Mouse (Mus musculus) liver, adult 2 months (tissue): ENCODE data around the gene Pip4k2a. TPM values are rescaled to one million over a fixed set of nuclear protein-coding genes. Genes with fewer than 3 reads are reported as not detected.
A peak's percentile ranks its signal among the peaks of the same experiment; 100 is the strongest.

Source experiments
- DNase-seq: peaks from one replicate; pipeline ENCODE4 v3.0.0-alpha.2; 2011; ENCODE audit warnings: low read depth, low spot score; ENCODE audit errors: extremely low read depth
- H3K27ac ChIP-seq: fragments of 200-500 bp; replicated peaks from 2 replicates; pipeline ENCODE4 v1.5.1; 2012; ENCODE audit warnings: low read depth, mild to moderate bottlenecking, control low read depth, inconsistent platforms, low read length; ENCODE audit not compliant: insufficient read depth
- H3K27me3 ChIP-seq: fragments of 200-500 bp; 2 replicates; pipeline ENCODE4 v1.6.1; 2012; ENCODE audit warnings: mild to moderate bottlenecking, moderate library complexity, low read length, inconsistent platforms; ENCODE audit not compliant: control insufficient read depth, insufficient read depth
- H3K36me3 ChIP-seq: fragments of 200-500 bp; 2 replicates; pipeline ENCODE4 v1.6.1; 2012; ENCODE audit warnings: low read length, inconsistent platforms; ENCODE audit not compliant: control insufficient read depth, insufficient read depth
- H3K4me1 ChIP-seq: fragments of 200-500 bp; 2 replicates; pipeline ENCODE4 v1.6.1; 2011; ENCODE audit warnings: low read length; ENCODE audit not compliant: control insufficient read depth, insufficient read depth
- H3K4me3 ChIP-seq: fragments of 200-500 bp; 2 replicates; pipeline ENCODE4 v1.5.1; 2011; ENCODE audit warnings: low read depth, mild to moderate bottlenecking, control low read depth, low read length, moderate library complexity; ENCODE audit not compliant: insufficient read depth
- H3K79me2 ChIP-seq: fragments of 200-500 bp; 2 replicates; pipeline ENCODE4 v1.6.1; 2012; ENCODE audit warnings: inconsistent platforms, mild to moderate bottlenecking, low read length, moderate library complexity; ENCODE audit not compliant: control insufficient read depth, insufficient read depth
- H3K9ac ChIP-seq: fragments of 200-500 bp; 2 replicates; pipeline ENCODE4 v1.6.1; 2012; ENCODE audit warnings: low read depth, mild to moderate bottlenecking, control low read depth, inconsistent platforms, low read length
- CTCF ChIP-seq: fragments of 200-500 bp; IDR thresholded peaks from 2 replicates; pipeline ENCODE4 v1.5.1; 2011; ENCODE audit warnings: low read depth, low read length, control low read depth
- POLR2A ChIP-seq: fragments of 200-500 bp; IDR thresholded peaks from 2 replicates; pipeline ENCODE4 v1.6.1; 2011; ENCODE audit warnings: low read length, control low read depth; ENCODE audit not compliant: insufficient read depth; ENCODE audit errors: extremely low read depth
- WGBS: fragments of 180-500 bp; shearing (Covaris S2); methylation state at CpG from one replicate; pipeline ENCODE4 v1.1.7; 2018; 5-methylcytosine and 5-hydroxymethylcytosine counted together
- polyA plus RNA-seq: library from polyadenylated mRNA; depleted of rRNA; stranded (reverse); fragments of >200 nt; gene quantifications from 2 replicates; pipeline ENCODE4 v1.2.3, GENCODE M21; 2012; rRNA removed
- total RNA-seq: library from RNA; depleted of rRNA; stranded (reverse); fragments of >200 nt; gene quantifications from 2 replicates; pipeline ENCODE4 v1.2.3, GENCODE M21; 2014; rRNA removed

Pip4k2a gene
- total RNA-seq, result 2.8 and 3.6 TPM in 2 replicates
- polyA plus RNA-seq, result 0.82 and 1.7 TPM in 2 replicates

- no peak for DNase-seq
- no peaks in the 10 kb centered on the region; the same call in 1 of the 2 replicates for H3K4me1 ChIP-seq
- H3K9ac ChIP-seq, result peak within 1 kb of the TSS; percentile 86
- WGBS, result under 1% methylated on average over 66 of the region's 66 CpGs
- H3K79me2 ChIP-seq, result no peaks in the 10 kb centered on the region; the same call in 1 of the 2 replicates
- peak within 1 kb of the TSS; percentile 99 for H3K4me3 ChIP-seq
- H3K36me3 ChIP-seq, result no peaks in the 10 kb centered on the region
- TF ChIP-seq POLR2A (0 out of 2 replicates have a peak, but pooled peaks have one; percentile 37), CTCF (no peak)
- H3K27ac ChIP-seq, result peak within 1 kb of the TSS; percentile 92
- H3K27me3 ChIP-seq, result peaks cover 7% of the 10 kb centered on the region
These were observed at the start of gene Pip4k2a, which contains the start of gene 4930426L09Rik for GRCm38 (mm10) chr2:18998054-18998478. Pip4k2a (minus strand) TSS chr2:18998126. 4930426L09Rik (plus strand) TSS chr2:18998343.

- Histone ChIP-seq H3K79me2 (no peaks in the 10 kb centered on the region), H3K27me3 (no peaks in the 10 kb centered on the region), H3K4me3 (no peak overlapping the region), H3K27ac (peak overlapping the region; percentile 52), H3K9ac (no peak overlapping the region), H3K36me3 (no peaks in the 10 kb centered on the region), H3K4me1 (no peaks in the 10 kb centered on the region)
- DNase-seq, result peak; percentile 35
- 70% methylated on average over 4 of the region's 4 CpGs for WGBS
- TF ChIP-seq POLR2A, result no peak
- no peak for TF ChIP-seq CTCF
These were observed 40.1 kb upstream of the Pip4k2a start for GRCm38 (mm10) chr2:19037907-19038570.

- Histone ChIP-seq H3K4me3 (no peak overlapping the region), H3K79me2 (no peaks in the 10 kb centered on the region), H3K27ac (no peak overlapping the region), H3K9ac (no peak overlapping the region), H3K36me3 (no peaks in the 10 kb centered on the region), H3K27me3 (no peaks in the 10 kb centered on the region), H3K4me1 (no peaks in the 10 kb centered on the region)
- 53% methylated on average over 4 of the region's 4 CpGs for WGBS
- peak; percentile 32 for DNase-seq
- TF ChIP-seq CTCF (no peak), POLR2A (no peak)
These were observed 39.5 kb upstream of the Pip4k2a start for GRCm38 (mm10) chr2:19037430-19037829.

- no peaks in the 10 kb centered on the region for H3K4me1 ChIP-seq
- H3K79me2 ChIP-seq, result no peaks in the 10 kb centered on the region
- H3K9ac ChIP-seq, result no peak overlapping the region
- no peaks in the 10 kb centered on the region for H3K27me3 ChIP-seq
- no peaks in the 10 kb centered on the region for H3K36me3 ChIP-seq
- H3K4me3 ChIP-seq, result no peak overlapping the region
- DNase-seq, result no peak
- H3K27ac ChIP-seq, result no peak overlapping the region; the same call in 1 of the 2 replicates
- no peak for TF ChIP-seq POLR2A
- TF ChIP-seq CTCF, result no peak
- WGBS, result 70% methylated on average over 2 of the region's 2 CpGs
These were observed 26.9 kb upstream of the Pip4k2a start for GRCm38 (mm10) chr2:19024807-19025206.

- H3K36me3 ChIP-seq, result no peaks in the 10 kb centered on the region
- H3K27ac ChIP-seq, result no peak overlapping the region
- no peaks in the 10 kb centered on the region for H3K27me3 ChIP-seq
- no peaks in the 10 kb centered on the region for H3K4me1 ChIP-seq
- H3K9ac ChIP-seq, result no peak overlapping the region
- no peak for DNase-seq
- 55% methylated on average over 2 of the region's 2 CpGs for WGBS
- H3K4me3 ChIP-seq, result no peak overlapping the region
- TF ChIP-seq POLR2A, result no peak
- no peak for TF ChIP-seq CTCF
- H3K79me2 ChIP-seq, result no peaks in the 10 kb centered on the region
These were observed 20.1 kb upstream of the Pip4k2a start for GRCm38 (mm10) chr2:19018034-19018433.

GRCm38 (mm10) chr2:19016839-19017238, 18.9 kb upstream of the Pip4k2a start:
- TF ChIP-seq CTCF (no peak), POLR2A (no peak)

More at GRCm38 (mm10) chr2:19016839-19017238, 18.9 kb upstream of the Pip4k2a start:
- no peak for DNase-seq
- Histone ChIP-seq H3K9ac (no peak overlapping the region), H3K4me3 (no peak overlapping the region), H3K4me1 (no peaks in the 10 kb centered on the region), H3K27me3 (no peaks in the 10 kb centered on the region), H3K79me2 (no peaks in the 10 kb centered on the region), H3K27ac (no peak overlapping the region), H3K36me3 (no peaks in the 10 kb centered on the region)
- WGBS, result 57% methylated on average over 1 of the region's 1 CpGs
